Mouse (Mus musculus) urinary bladder, postnatal 10 days (tissue): ENCODE results near the gene Igsf9.
A peak's percentile ranks its signal among the peaks of the same experiment; 100 is the strongest.

Experiments
- DNase-seq: peaks from one replicate; pipeline ENCODE4 v3.0.0; 2022; ENCODE audit warnings: low spot score

Gene Igsf9

DNA sequence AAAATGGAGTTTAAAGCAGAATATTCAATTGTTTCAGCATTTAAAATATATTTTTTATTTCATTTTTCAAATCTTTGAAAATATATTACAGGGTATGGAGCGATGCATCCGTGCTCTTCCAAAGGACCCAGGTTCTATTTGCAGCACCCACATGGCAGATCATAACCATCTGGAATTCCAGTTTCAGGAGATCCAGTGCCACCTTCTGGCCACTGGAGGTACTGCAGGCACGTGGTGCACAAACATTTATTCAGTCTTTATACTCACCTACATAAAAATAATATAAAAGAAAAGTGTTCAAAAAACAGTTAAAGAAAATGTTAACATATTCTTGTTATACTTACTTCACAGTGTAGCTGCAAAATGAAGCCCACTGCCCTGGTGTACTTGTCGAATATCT is 36.4 kb downstream of the Igsf9 start:
- no peak for DNase-seq

DNA sequence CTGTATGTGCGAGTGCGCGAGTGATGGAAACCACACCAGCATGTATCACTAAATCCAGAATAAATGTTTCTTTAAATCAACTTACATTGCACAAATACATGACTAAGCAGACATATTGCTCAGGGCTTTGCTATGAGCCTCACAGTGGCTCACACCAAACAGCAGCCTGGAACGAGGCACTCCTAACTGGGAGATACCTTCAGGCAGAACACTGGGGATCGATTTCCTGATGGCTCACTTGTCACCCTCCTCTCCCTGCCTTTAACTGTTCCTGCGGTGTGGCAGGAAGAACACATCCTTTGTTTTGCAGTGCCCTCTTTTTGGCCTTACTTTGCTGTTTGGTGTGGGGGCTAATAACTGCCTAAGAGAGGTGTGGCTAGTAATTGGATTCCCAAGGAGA is 38.1 kb downstream of the Igsf9 start:
- DNase-seq: no peak

DNA sequence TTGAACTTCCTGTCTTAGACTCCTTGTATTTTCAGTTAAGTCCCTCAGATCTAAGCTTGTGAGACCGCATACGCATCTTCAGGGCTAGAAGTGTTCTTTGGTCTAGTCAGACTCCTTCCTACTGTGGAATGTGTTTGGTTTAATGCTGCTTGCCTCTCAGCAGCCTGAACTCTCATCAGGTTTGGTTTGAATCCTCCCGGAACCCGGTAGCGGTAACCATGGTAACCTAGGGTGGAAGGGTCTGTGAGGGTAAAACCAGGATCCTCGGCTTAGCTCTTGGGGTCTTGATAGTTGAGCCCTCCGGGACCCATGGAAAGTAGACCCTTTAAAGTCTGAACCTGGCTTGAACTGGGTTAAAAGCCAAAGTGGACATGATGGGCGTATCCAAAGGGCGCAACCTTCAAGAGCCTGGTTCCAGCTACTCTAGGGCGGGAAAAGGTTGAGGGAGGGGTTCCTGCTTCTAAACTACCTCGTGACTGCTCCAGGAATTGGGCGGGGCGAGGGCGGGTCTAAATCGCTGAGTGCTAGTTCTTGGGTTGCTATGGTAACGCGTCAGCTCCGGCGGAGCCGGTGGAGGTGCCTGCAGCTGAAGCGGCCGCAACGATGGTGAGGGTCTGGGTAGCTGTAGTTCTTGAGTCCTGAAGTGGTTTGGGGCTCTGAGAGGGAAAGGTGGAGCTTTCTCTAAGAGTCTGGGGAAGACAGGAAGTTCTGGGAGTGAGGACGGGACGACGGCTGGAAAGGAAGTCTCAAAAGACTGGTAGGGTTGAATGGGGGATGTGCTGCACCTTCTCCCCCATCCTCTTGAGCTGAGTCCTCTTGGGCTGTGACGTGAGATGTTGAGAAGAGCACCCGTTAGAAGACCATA is 39.2 kb downstream of the Igsf9 start, which contains the start of gene Cfap45:
TSS of gene Cfap45 (plus strand) at position 226 of the 865 bp plus-strand sequence.
- no peak for DNase-seq

DNA sequence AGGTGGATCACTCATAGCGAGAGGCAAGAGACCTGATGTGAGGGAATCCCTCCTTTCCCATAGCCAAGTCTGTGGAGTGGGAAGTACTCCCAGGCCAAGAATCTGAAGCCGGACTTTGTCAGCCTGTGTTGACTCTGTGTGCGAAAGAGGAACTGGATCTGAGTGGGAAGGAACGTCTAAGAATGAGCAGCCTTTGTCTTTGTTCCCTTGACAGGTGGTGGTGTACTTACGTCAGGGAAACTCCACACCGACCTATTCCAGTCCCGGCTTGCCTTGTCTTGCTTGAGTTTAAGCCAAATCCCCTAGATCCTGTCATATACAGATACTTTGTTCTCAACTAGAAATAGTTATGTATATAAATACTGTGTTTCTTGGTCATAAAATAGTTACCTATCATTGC is 40.9 kb downstream of the Igsf9 start:
- DNase-seq: no peak

DNA sequence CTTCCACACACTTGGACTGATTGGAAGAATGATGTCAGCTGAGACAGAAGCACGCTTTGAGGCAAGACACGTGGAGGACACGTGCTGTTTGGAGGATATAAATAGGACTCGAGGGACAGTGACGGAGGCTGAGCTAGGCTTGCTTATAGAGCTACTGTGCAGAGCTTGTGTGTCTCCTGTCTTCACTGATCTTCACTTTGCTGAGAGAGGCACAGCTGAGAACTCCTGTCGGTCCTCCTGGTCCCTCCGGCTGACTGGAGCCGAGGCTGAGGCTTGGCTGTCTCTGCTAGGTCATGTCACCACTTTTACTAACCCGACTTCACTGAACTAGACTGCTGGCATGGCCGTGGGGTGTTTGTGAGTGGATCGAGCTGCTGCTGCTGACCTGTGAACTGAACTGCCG is 42.1 kb downstream of the Igsf9 start:
- no peak for DNase-seq

DNA sequence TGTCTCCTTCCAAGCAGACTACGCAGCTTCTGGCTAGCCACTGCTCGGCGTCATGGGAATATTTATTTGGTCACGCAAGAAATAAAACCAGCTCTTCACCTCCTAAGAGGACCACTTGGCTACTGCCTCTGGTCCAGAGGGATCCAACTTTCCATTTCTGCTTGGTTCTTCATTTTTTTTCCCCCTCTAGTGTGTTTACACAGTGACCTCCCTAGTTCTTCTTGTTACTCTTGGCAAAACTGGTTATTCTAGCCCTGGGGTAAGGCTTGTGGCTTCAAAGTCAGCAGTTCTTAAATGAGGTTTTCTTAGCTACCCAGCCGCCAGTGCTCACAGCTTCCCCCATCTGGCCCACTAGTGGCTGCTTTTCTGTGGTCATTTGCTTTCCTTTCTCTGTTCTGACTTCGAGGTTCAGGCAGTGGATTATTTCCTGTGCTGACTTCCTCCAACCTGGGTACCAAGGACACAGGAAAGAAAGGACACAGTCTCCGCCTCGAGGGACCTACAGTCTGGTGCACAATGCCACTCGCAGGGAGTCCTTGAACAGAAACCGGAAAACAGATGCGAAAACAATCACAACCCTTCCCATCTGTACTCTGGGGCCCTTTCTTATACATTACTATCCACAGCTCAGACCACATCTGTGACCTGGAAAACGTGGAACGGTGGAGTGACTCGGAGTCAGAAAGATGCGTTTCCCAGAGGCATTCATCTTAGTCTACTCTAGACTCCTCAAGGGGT is 43.6 kb downstream of the Igsf9 start:
- DNase-seq: no peak

DNA sequence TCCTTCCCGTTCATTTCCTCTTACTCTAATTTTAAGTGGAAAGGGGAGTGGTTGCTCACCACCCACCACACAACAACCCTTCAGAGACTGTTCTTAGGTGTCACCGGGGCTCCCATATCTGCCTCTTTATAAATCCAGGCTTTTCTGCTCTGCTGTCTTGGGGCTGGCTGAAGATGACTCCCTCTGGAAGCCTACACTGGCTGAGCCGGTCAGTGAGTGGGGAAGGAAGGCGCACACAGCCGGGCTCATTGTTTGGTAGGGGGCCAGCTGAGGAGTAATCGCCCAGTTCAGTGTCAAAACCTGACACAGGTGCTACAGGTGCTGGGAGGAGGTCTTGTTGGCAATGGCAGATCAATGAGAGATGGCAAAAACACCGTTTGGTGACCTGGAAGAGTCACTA is 44.4 kb downstream of the Igsf9 start:
- no peak for DNase-seq

DNA sequence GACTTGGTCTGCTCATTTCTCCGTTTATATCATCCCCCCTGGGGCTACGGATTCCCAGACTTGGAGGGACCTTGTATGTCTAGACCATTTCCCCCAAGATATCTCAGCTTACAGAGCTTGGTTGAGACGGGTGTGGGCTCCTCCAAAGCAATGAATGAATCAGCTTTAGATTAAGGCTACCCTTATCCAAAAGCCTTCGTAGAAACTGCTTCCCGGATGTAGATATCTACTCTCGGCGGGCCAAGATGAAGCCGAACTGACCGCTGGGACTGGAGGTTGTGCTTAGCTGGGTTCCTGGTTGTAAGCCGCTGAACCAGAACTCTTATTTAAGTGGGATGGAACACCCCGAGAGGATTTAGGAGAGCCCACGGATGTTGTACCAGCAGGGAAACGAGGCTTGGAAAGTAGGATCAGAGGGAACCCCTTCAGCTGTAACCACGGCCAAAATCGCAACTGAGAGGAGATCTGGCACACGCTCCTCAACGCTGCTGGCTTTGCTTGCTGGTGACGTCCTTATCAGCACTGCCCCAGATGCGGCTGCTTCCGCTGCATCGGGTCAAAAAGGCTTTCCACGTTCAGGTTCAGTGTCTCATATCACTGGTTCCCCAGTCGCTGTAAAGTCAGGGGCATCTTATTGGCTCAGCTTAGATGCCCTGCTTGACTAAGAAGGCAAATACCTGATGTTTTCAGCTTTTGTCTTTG is 44.9 kb downstream of the Igsf9 start:
- no peak for DNase-seq

DNA sequence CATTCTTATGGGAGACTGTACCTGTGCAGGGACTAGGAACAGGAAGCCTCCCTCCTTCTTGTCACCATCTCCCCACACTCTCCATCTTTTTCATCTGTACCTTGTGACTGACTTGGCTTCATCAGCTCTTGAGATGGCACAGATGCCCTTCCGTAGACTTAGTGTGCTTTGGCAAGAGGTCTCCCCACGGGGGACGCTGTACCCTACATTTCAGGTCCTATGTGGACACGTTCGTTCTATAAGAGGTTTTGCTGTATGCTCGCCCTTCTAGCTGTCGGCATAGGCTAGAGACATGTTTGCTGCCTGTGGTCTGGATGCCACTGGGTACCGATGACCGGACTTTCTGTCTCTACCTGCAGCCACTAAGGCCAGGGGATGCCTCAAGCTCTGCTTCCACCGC is 45.8 kb downstream of the Igsf9 start:
- DNase-seq: no peak

DNA sequence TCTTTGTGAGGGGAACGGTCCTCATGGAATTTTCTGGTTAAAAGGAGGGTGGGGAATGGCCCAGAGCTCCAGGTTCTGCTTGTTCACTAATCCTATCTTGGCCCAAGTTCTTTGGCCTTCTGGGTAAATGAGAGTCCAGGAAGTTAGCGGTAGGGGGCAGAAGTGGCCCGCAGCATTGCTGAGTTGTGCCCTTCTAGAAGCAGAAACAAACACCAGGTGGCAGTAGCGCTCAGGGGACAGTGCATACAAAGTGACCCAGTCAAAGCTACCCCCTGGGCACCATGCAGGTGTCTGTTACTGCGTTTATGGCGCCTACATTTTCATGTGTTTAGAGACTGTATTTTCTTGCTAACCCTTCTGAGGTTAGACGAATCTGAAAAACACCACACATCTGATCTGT is 47.1 kb downstream of the Igsf9 start:
- DNase-seq: peak; percentile 76

DNA sequence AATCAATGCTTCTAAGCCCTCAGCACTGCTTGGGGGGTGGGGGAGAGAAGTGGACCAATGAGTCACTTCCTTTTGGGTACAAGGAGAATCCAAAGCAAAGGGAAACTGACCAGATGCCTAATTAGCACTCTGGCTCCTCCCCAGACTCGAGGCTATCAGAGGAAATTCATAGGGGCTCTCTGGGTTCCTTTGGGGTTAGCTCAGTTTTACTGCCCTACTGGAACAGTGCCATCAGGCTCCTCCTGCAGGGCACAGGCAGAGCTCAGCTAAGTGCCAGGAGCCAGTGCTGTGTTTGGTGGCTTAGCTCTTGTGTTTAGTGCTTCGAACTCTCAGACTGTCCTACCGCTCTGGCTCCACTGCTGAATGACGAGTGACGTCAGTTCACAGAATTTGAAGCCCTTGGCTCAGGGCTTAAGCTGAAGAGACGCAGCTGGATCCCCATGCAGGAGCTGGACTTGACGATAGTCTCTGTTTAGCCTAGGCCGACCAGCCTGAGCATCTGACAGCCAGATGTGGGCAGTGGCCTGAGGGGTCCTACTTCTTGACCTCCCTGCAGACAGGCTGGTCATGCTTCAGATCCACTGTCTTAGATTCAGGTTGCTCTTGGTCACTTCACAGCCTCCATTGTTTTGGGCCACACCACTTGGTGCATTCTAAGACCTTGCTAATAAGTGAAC is 49.1 kb downstream of the Igsf9 start:
- no peak for DNase-seq

DNA sequence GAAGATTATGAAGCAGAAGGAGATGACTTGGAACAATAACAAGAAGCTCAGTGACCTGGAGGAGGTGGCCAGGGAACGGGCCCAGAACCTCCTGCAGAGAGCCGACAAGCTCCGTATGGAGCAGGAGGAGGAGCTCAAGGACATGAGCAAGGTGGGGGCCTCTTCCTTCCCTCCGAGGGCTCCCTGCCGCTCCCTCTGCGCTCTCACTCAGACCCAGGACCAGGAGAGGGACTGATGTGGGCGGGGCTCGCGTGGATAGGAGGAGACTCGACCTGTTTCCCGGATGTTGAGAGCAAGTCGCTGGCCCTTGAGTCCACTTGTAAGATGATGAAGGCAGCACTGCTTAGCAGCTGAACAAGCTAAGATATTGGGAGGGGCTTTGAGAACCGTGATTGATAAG is 51.0 kb downstream of the Igsf9 start:
- no peak for DNase-seq

DNA sequence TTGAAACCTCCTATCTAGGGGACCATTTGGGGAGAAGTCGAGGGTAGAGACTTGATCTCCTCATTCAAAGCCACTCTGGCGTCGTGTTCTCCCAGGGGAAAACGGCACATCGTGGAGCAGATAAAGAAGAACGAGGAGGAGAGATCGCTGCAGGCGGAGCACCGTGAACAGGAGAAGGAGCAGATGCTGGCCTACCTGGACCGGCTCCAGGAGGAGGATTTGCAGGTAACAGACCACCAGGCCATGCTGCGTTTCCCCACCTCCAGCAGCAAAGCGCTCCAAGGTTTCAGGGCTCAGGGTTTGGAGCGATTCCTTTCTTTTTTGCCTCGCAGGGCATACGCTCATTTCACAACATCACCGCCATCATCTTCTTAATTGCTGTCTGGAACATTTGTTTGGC is 53.5 kb downstream of the Igsf9 start:
- no peak for DNase-seq

DNA sequence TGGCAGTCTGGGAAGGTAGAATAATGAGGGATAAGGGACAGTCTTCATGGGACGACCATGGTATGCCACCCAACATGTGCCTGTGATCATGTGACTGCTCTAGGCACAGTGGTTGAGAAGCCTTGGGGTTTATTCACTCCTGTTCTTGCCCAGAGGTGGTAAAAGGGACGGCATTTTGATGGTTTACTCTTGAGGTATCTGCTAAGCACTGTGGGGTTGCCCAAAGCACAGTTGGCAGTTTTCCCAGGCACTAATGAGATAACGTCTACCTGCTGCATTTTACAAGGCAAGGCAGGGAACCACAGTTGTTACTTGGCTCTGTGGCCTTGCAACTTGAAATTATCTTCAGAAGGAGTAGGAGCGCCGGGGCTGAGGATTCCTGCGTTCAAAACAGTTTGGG is 58.2 kb downstream of the Igsf9 start:
- DNase-seq: no peak

DNA sequence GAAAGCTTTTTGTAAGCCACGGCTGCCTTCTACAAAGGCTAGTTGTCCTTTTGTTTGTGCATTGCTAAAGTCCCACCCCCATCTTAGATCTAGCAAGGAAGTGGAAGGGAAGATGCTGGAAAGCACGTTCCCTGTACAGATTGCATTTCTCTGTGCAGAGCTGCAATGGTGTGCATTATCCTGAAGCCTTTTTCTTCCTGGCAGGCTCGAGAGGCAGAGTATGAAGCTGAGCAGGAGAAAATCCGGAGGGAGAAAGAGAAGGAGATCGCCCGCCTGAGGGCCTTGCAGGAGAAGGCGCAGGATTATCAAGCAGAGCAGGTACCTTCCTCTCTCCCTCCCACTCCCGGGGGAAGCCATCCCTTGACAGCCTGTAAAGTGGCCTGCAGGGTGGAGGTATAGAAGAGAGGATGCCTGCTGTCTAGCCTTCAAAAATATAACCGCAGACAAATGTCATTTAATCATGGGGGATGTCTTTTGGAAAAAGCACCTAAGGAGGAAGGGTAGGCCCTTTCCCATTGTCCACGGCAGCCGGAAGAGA is 58.8 kb downstream of the Igsf9 start:
- DNase-seq: no peak

DNA sequence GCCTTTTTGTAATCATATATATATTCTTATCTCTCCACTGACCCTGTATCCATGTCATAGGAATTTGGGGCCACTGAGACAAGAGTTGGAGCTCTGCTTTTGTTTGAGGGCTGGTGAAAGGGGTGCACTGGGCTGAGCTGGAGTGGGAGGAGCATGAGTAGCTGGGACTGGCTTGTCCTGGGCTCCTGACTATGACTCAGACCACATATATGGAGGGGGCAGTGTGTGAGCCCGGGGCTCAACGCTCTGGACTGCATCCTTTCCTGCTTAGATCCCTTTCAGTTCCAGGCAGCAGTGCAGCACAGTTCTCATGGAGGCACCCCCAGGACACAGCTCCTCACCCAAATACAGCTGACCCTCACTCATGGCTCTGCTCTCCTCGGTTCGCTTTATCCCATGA is 64.5 kb downstream of the Igsf9 start:
- DNase-seq: no peak
